Mouse (Mus musculus) CH12F3 (cell line): ENCODE data around the gene Castor1.

Source experiments
- in situ Hi-C: fragments of 300-500 bp; cut with MboI; formaldehyde crosslinking; loops from 2 replicates; pipeline ENCODE4 v1.14.3; 2020; ENCODE audit warnings: low sequenced_read_pairs

Gene Castor1

DNA sequence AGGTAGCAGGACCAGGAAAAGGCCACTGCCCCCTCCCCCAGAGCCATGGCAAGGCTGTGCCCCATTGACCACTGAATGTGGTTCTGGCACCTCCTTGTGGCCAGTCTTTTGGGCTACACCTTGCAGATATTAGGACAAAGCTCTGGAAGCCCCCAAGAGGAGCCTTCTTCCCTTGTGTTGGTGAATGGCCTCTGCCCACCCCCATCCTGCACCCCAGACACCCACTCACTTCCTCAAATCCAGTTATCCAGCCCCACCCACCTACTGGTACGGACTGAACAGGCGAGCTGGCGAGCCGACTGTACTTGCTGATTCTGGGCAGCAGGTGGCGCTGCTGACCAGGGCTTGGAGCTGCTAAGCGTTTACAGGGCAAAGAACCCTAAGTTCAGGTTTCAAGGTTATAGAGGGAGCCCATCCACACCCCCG is 40.6 kb downstream of the Castor1 start:
- in situ Hi-C loops, result loop anchor here (5.0 to 10.0 kb wide), 2 partner anchors 36 to 156 kb away; no protein-coding TSS in a partner anchor

DNA sequence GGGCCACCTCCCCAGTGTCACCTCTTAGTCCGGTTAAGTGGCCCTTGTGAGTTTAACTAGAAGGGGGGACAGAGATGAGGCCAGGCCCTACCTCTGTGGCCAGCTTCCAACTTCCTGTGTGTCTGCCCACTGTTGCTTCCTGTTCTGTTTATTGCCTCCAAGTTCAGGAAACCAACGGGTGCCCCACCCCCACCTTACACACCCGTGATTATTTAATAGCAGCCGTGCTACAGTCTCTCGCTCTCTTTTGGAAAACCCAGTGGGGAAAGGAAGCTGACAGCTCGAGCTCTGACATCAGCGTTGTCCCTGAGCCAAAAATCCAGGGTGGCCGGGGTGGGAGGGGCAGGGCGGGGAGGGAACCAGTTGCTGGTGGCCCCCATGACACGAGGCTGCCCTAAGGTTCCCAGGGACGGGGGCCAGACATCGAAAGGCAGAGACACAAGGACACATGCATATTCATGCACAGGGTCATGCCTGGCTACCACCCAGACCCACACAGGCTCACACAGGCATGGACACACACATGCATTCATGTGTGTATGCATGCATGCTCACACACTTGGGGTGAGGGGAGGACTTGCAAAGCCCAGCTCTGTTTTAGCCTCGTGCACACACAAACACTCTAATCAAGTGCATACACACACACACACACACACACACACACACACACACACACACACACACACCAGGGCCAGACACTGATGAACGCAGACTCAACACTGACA is 42.6 kb downstream of the Castor1 start:
- in situ Hi-C loops, result no loop called here

DNA sequence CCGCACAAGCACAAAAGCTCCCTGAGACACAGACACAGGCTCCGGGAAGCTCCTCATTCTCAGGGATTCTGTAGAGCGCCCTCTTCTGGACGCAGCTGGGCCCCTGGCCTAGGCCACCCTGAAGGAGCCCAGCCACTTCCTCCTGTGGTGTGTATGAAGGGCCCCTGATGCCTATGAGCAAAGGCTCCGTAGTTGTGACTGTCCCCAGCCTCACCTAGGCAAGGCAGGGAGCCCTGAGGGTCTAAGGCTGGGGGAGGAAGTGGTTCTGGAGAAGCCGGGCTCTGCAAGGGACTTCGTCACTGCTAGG is 43.1 kb downstream of the Castor1 start:
- in situ Hi-C loops, result no loop called here

DNA sequence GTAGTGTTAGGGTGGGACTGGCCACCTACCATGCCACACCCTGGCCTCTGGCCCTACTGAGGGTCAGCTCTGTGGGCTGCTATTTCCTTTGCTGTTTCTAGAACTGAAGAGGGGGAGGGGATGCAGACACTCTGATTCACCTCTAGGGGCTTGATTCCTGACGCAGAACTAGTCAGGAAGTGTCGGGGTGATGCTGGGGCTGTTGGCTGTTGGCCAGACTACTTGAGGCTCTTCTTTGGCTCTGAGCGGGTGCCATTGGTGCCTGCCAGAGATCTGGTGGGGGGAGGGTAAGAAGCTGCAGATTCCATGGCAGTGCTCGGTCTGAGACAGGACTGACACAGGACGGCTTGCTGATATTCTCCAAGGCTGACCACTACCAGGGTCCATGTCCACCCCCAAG is 43.9 kb downstream of the Castor1 start:
- in situ Hi-C loops, result no loop called here

DNA sequence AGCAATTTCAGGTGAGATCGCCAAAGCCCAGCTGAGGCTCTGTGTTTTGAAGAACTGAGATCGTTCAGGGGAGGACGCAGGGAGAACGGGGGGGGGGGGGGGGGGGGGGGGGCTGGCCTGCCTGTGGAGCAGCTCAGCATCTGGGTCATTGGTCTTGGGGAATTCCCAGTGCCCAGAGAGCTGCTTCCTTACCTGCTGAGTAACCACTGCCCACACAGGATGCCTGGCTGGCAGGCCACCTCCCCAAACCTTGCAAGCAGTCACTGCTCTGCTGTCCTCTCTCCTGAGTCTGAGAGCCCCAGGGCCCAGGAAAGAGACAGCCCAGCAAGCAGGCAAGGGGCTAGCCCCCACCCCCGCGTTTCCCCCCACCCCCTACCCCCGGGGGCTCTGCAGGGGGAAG is 44.8 kb downstream of the Castor1 start:
- in situ Hi-C loops, result no loop called here

DNA sequence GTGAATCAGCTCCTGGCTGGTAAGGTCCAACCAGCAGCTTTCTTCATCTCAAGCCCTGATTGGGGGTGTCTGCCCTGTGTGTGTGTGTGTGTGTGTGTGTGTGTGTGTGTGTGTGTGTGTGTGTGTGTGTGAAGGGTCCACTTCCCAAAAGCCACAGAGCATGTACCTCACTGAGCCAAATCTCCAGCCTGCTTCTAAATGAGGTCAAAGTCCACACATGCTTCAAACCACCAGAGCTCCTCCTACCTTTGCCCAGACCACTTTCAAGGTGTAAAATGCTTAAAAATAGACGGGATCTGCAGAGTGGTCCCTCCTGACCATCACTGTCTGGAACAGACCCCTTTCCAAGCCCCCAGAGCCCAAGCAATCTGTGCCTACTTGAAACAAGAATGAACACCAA is 45.3 kb downstream of the Castor1 start:
- in situ Hi-C loops, result no loop called here

DNA sequence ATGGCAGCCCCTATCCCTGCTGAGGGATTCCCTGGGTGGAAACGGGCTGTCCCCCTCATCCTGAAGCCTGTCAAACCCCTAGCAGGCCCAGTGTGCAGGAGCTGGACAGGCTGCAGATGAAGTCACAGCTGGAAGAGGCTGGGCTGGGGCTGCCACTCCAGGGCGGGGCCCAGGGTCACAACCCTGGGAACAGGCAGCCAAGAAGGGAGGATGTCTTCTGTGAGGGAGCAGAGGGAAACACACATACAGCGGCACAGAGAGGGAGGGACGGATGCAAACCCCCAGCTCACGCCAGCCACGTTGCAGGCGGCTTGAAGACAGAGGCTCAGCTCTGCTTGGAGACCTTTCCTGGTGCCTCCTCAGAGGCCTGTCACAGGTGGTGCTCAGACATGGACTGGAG is 46.0 kb downstream of the Castor1 start:
- in situ Hi-C loops, result no loop called here

DNA sequence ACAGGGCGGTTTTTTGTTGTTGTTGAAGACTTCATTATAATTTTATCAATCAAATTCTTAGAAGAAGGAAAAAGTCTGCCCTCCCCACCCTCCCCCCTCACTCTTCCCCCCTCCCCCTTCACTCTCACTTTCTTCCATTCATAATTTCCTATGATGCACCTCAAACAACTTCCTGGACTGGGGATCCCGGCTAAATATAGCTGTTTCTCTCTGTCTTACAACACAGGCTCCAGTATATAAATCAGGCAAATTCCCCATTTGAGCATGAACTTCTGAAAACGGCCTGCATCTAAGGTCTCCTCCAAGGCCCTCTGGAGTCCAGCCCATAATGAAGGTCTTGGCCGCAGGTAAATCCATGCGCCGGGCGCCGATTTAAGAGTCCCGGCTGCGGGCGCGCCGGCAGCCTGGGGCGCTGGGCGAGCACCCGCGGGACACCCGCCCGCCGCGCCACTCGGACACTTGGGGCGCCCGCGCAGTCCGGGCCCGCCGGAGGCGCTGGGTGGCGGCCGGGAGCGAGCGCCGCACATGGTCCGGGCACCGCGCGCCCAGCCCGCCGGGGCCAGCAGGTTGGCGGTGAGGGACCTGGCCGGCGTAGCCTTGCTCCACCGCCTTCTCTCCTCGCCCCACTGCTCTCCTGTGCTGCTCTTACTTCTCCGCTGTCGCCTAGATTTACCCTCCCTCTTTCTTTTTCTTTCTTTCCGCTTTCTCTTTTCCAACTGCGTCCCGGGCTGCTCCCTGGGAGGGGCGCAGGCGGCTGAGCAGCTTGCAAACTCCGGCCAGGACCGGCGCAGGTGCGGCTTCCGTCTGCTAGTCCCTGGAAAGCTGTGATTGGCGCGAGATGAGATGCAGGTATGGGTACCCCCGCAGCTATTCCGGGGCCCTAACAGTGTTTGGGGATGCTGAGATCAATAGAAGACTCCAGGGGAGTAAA is 48.5 kb downstream of the Castor1 start:
- in situ Hi-C loops, result no loop called here

DNA sequence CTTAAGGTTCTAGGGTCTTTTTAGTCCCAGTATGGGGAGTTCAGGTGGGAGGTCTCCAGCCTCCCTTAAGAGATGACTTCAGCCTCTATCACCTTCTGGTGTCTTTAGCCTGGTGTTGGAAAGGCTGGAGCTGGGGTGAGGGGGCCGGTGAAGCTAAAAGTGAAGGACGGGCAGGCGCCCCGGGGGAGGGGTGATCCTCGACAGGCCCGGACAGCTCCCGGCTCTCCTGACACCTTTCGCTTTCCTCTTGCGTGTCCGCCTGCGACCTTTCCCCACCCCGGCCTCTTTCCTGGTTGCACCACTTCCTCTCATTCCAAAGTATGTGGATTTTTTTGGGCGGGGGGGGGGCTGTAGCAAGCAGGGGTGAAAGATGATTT is 49.2 kb downstream of the Castor1 start:
- in situ Hi-C loops, result no loop called here

DNA sequence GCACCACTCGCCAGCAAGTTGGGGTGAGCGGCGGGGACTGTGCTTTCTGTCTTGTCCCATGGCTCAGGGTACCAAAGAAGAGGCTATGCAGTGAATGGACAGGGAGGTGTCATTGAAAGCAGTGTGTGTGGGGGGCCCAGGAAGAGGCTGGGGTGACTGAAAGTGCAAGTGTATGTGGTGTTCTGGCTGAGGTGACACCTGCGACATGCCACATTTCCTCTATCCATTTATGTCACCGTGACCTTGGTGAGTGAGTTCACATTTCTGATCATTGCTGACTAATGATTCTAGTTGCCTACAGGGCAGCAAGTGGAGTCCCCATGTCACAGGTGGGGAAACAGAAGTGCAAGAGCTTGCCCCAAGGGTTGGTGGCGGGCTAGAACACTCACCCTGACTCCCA is 50.5 kb downstream of the Castor1 start:
- in situ Hi-C loops, result no loop called here

DNA sequence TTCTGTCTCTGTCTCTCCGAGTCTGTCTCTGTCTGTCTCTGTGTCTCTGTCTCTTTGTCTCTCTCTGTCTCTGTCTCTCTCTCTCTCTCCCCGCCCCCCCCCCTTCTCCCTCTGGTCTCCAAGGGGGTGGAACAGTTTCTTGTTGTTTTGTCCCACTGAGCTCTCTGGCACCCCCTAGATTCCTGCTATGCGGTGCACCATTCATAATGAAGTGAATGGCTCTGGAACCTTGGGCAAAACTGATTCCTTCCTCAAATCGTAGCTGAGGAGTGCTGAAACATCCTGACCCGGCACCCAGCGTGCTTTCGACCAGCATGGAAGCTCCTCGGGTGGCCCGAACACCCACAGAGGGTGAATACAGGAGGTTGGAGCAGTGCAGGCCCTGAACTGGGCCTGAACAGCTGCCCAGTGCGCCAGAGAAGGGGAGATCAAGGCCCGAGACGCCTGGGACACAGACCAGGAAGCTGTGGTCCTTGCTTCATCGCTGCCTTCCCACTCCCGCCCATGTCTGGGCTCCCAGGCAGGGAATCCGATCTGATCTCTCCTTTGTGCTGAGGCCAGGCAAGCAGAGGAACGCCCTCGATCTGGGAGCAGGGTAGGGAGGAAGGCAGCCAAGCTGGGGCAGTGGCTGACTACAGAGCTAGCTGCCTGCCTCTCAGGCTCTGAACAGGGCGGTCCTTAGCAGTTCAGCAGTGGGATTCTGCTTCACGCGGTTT is 52.9 kb downstream of the Castor1 start:
- in situ Hi-C loops, result no loop called here

DNA sequence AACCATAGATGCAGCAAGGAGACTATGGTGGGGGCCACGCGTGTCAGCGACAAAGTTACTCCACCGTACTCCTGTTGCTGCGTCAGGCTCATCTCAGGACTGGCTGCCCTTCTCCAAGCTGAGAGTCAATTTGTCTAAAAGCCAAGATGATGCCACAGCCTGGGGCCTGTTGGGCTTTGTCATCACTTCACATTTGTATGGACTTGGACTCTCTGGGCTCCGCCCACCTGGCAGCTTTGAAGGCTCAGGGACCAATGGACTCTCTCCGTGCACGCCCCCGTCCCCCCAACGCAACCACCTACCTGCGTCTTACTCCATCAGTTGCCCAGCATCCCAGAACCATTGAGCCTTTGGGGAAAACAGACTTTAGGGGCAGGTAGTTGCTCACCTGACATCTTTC is 53.5 kb downstream of the Castor1 start:
- in situ Hi-C loops, result no loop called here
